Mouse (Mus musculus) C2C12 (cell line): ENCODE results near the gene Rassf8. TPM values are rescaled to one million over a fixed set of nuclear protein-coding genes. Genes with fewer than 3 reads are reported as not detected.

Experiments used
- H3K27me3 ChIP-seq: one replicate; pipeline ENCODE4 v1.6.1; 2011; ENCODE audit not compliant: control insufficient read depth, insufficient read depth, insufficient read length
- H3K36me3 ChIP-seq: one replicate; pipeline ENCODE4 v1.6.1; 2011; ENCODE audit not compliant: control insufficient read depth, insufficient read depth
- H3K4me3 ChIP-seq: one replicate; pipeline ENCODE4 v1.5.1; 2011; ENCODE audit warnings: mild to moderate bottlenecking, control low read depth; ENCODE audit not compliant: poor library complexity, insufficient read depth, severe bottlenecking
- H3K79me2 ChIP-seq: one replicate; pipeline ENCODE4 v1.6.1; 2011; ENCODE audit not compliant: control insufficient read depth, insufficient read depth
- H3K79me3 ChIP-seq: one replicate; pipeline ENCODE4 v1.6.1; 2011; ENCODE audit warnings: low read depth, control low read depth
- H3ac ChIP-seq: one replicate; pipeline ENCODE3; 2011; ENCODE audit warnings: low read depth; ENCODE audit not compliant: control insufficient read depth, insufficient read length
- CEBPB ChIP-seq: IDR thresholded peaks from one replicate; pipeline ENCODE4 v1.6.1; 2011; ENCODE audit warnings: low read depth, mild to moderate bottlenecking, control low read depth, moderate library complexity
- CTCF ChIP-seq: IDR thresholded peaks from one replicate; pipeline ENCODE4 v1.5.1; 2011; ENCODE audit not compliant: control insufficient read depth, insufficient read depth, insufficient read length
- FOSL1 ChIP-seq: IDR thresholded peaks from one replicate; pipeline ENCODE4 v1.8.0; 2011; ENCODE audit warnings: mild to moderate bottlenecking, low read length; ENCODE audit not compliant: poor library complexity, insufficient read depth, severe bottlenecking
- MAX ChIP-seq: IDR thresholded peaks from one replicate; pipeline ENCODE4 v1.6.1; 2011; ENCODE audit warnings: mild to moderate bottlenecking, control low read depth
- MYOD1 ChIP-seq: IDR thresholded peaks from one replicate; pipeline ENCODE4 v1.6.1; 2011; ENCODE audit warnings: low read depth; ENCODE audit not compliant: control insufficient read depth, insufficient read length
- MYOG ChIP-seq: IDR thresholded peaks from one replicate; pipeline ENCODE4 v1.6.1; 2011; ENCODE audit not compliant: control insufficient read depth, insufficient read length; ENCODE audit errors: extremely low read depth
- USF1 ChIP-seq: IDR thresholded peaks from one replicate; pipeline ENCODE4 v1.6.1; 2011; ENCODE audit warnings: low read depth, mild to moderate bottlenecking, control low read depth, moderate library complexity
- polyA plus RNA-seq: library from polyadenylated mRNA; unstranded; fragments of >200 nt; fragmentation: generic; extraction: Trizol; gene quantifications from one replicate; pipeline ENCODE4 v1.2.1, GENCODE M21; 2012; ENCODE audit warnings: missing spikeins

The Rassf8 gene
- polyA plus RNA-seq, 1 experiment = 7.3 TPM

DNA sequence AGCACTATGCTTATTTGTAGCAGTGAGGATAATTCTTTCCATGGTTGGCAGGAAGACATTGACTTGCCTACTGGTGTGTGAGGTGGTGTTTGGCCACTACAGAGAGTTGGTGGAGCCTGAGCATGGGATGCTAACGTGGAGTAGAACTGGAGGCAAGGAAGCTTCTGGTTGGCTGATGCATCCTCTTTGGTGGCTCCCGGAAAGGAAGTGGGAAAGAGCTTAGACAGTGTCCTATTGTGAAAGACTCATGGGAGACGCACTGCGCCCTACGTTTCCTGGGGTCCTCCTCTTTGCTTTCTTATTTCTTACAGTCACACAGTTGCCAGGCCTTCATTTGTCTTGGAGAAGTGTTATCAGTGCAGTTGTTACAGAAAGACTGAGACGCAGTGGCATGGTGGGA is 20.4 kb downstream of the Rassf8 start:
- Histone ChIP-seq H3K79me2 (peaks cover 6% of the 10 kb centered on the region), H3K79me3 (peaks cover 3% of the 10 kb centered on the region), H3K36me3 (no peaks in the 10 kb centered on the region), H3K27me3 (no peaks in the 10 kb centered on the region), H3K4me3 (no peak overlapping the region), H3ac (no peak overlapping the region)
- TF ChIP-seq MAX (no peak), CEBPB (no peak), USF1 (no peak), MYOG (no peak), CTCF (no peak), MYOD1 (no peak), FOSL1 (no peak)

DNA sequence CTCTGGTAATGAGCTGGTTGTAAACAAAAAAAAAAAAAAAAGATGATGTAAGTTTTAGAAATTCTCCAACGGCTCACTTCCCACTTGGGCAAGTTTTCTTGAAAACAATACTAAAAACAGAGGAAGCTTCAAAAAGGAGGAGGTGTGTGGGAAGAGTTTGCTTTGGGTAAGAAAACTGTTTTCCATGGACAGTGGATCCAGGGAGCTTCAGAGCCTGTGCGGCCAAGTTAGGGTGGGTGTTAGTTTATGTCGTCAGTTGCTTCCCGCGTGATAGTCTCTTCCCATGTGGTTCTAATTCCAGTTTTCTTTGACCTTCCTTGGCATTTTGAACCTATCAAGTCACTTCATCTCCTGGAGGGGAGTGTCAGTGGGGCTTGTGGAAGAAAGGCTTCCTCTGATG is 21.1 kb downstream of the Rassf8 start:
- Histone ChIP-seq H3K27me3 (no peaks in the 10 kb centered on the region), H3ac (no peak overlapping the region), H3K79me2 (peaks cover 6% of the 10 kb centered on the region), H3K79me3 (peaks cover 3% of the 10 kb centered on the region), H3K36me3 (no peaks in the 10 kb centered on the region), H3K4me3 (no peak overlapping the region)
- TF ChIP-seq MAX (no peak), CEBPB (no peak), FOSL1 (no peak), MYOD1 (no peak), CTCF (no peak), USF1 (no peak), MYOG (no peak)

DNA sequence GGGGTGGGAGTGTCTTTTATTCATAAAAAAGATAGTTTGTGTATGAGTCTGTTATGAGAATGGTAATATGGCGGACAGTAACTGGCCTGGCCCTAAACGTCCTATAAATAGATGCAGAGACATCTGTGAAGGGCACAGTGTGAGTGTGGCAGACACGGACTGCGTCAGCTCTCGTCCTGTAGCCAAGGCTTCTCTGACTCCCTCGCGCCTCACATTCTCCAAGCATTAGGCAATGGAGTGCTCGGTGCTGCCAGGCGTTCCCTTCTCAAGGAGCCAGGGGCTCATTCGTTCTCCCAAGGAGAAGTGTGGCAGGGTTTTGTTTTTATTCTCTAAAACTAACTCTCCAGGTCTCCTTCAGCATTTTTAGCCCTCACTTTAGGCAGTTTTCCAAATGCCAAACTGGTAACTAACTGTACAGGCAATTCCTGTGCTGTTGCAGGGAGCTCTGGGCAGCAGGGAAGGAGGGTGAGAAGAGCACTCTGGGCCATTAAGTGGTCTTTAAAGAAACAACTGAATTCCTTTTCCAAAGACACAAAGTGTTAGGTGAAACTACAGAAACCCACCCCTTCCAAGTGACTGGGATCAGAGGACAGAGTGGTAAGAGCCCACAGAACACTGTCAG is 22.2 kb downstream of the Rassf8 start:
- no peak overlapping the region for H3K4me3 ChIP-seq
- TF ChIP-seq MYOD1 = no peak
- no peak for TF ChIP-seq USF1
- TF ChIP-seq FOSL1 = no peak
- TF ChIP-seq CTCF = no peak
- TF ChIP-seq MAX = no peak
- no peak for TF ChIP-seq MYOG
- TF ChIP-seq CEBPB = no peak
- peaks cover 6% of the 10 kb centered on the region for H3K79me2 ChIP-seq
- H3K27me3 ChIP-seq = no peaks in the 10 kb centered on the region
- no peaks in the 10 kb centered on the region for H3K36me3 ChIP-seq
- H3K79me3 ChIP-seq = peaks cover 3% of the 10 kb centered on the region
- no peak overlapping the region for H3ac ChIP-seq

DNA sequence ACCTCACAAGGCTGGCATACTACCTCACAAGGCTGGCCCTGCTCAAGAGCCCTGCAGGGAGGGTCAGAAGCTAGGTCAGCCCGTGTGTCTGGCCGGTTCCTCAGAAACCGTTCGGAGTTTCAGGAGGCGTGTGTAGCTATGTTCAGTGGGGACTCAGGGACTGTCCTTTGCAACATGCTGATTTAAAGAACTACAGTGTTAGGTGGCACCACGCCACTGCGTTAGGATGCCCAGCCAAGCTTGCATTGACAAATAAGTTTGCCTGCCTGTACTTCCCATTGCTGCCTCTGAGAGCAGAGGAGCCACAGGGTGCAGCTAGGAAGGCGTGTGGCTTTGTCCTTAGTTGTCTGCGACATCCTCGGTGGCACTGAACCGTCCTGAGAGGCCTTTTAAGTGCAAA is 23.3 kb downstream of the Rassf8 start:
- Histone ChIP-seq H3K27me3 (no peaks in the 10 kb centered on the region), H3ac (no peak overlapping the region), H3K79me3 (peaks cover 1% of the 10 kb centered on the region), H3K4me3 (no peak overlapping the region), H3K79me2 (peaks cover 6% of the 10 kb centered on the region), H3K36me3 (no peaks in the 10 kb centered on the region)
- TF ChIP-seq MAX (no peak), CEBPB (no peak), MYOD1 (no peak), CTCF (no peak), USF1 (no peak), FOSL1 (no peak), MYOG (no peak)

DNA sequence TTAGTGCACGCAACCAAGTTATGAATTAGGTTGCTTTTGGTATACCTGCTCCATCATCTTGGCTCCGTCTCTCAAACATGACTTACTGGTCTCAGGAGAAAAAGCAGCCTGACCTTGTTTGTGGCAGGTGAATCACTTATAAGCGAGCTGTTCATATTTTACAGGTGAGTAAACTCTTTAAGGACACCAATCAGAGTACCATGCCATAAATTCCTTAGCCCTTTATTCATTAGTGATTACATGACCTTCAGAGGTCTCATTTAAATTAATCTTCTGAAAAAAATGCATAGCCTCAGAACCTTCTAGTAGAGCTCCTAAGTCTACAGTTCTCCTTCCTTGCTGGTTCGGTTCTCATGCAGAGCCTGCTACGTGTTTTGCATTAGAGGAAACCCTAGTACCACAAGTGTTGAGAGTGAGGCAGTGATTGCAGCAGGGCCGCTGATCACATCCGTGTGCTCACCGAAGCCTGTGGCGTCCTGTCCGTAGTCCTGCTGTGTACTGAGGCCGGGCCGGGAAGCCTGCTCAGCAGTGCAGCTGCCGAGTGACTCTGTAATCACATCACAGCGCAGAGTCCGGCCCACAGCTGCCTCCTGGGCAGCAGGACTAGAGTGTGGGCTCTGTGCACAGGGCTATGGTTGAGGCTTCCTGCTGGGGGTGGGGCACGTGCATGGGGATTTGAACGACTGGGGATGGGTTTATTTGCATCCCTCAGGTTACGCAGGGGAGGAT is 23.9 kb downstream of the Rassf8 start:
- H3K79me3 ChIP-seq = peaks cover 1% of the 10 kb centered on the region

More for the DNA sequence above, 23.9 kb downstream of the Rassf8 start:
- TF ChIP-seq MYOG (no peak), MYOD1 (no peak), CEBPB (no peak), CTCF (no peak), USF1 (no peak), FOSL1 (no peak), MAX (no peak)
- H3K27me3 ChIP-seq = no peaks in the 10 kb centered on the region
- no peak overlapping the region for H3K4me3 ChIP-seq
- peaks cover 6% of the 10 kb centered on the region for H3K79me2 ChIP-seq
- no peaks in the 10 kb centered on the region for H3K36me3 ChIP-seq
- H3ac ChIP-seq = no peak overlapping the region
